Mouse (Mus musculus) frontal cortex, adult (tissue): Measurements from ENCODE around the gene Naip1.
"Not testable (repeated sequence)": the region's sequence is repeated elsewhere in the genome, so short reads cannot be mapped to it uniquely, and the experiment has no call there.

Source experiments
- ATAC-seq: cut with Nextera tagmentation; 2 replicates; pipeline ENCODE4 v1.9.2; 2017; ENCODE audit warnings: mild to moderate bottlenecking, moderate library complexity, mixed read lengths; ENCODE audit not compliant: low TSS enrichment

Naip1 gene

DNA sequence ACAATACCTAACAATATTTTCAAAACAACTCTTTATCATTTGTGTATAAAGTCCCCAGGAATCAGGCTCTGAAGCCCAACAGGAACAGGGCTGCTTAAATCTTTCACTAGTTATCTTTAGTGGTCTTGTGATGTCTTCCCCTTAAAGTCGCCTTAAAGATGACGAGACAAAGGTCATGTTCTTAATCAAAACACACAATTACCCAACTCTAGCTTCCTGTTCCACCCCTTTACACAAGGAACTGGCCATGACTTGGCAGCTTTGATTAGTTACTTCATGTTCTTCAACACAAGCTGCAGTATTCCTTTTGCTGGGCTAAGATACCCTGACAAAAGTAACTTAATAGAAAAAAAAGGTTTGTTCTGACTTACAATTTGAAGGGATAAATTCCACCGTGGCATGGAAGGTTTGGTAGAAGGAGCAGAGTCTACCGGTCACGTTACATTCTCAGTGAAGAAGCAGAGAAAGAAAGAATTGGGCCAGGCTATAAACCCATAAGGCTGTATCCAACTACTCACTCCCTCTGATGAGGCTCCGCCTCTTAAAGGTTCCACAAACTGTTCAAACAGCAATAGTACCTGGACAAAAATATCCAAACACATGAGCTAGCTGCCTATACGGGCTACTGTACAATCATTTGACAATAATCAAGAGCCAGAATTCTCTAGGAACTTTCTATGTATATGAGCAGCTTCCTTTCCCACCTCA lies 49.6 kb downstream of the Naip1 start:
- not testable (repeated sequence) for ATAC-seq

DNA sequence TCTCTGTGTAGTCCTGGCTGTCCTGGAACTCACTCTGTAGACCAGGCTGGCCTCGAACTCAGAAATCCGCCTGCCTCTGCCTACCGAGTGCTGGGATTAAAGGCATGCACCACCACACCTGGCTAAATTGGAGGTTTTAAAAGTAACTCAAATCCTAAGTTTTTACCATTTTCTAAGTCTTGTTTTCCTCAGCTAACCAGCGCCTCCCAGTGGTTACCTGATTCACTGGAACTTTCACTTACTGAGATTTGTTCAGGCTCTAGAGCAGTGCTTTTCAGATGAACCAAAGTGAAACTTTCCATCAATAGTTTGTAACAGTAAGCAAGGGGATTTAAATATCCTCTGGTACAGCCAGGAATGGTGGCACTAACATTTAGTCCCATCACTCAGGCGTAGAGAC lies 61.6 kb downstream of the Naip1 start:
- ATAC-seq = peak; percentile 50; the same call in 1 of the 2 replicates

DNA sequence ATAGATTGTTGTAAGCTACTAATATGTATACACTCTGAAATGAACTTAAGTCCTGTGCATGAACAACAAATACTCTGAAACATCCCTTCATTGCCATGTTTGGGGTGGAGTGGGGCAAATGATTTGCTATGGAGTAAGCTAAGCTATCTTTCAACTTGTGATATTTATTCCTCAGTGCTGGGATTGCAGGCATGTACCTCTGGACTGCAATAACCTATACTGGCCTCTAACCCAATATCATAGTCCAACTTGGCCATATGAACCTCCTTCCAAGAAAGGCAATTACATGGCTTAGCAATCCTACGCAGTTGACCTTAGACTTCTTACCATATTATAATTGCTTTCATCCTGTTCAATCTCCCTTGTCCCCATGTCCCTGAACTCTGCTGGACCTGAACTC lies 82.1 kb downstream of the Naip1 start:
- ATAC-seq = no peak
